Mouse (Mus musculus) CH12.LX (cell line): ENCODE measurements around the gene Lamp1. TPM values are rescaled to one million over a fixed set of nuclear protein-coding genes. Genes with fewer than 3 reads are reported as not detected.

Experiments used
- DNase-seq: peaks from one replicate; pipeline ENCODE4 v3.0.0-alpha.2; 2013; ENCODE audit errors: extremely low read depth
- H3K27ac ChIP-seq: 2 replicates; pipeline ENCODE4 v1.5.1; 2012; ENCODE audit warnings: low read depth, mild to moderate bottlenecking, control low read depth, moderate library complexity; ENCODE audit not compliant: insufficient read depth
- H3K27me3 ChIP-seq: replicated peaks from 2 replicates; pipeline ENCODE3; 2012; ENCODE audit warnings: inconsistent platforms
- H3K36me3 ChIP-seq, 2 experiments: replicated peaks in 1 of 2; 2 replicates each; pipeline versions ENCODE3 to v1.6.1; 2012; ENCODE audit warnings: inconsistent platforms in 1 of 2, low read length in 1 of 2, mild to moderate bottlenecking in 1 of 2, mixed read lengths in 1 of 2, moderate library complexity in 1 of 2; ENCODE audit not compliant: control insufficient read depth in 1 of 2, insufficient read depth in 1 of 2
- H3K4me1 ChIP-seq, 2 experiments: 2 replicates each; pipeline ENCODE4 v1.6.1; 2012; ENCODE audit warnings: inconsistent platforms in 1 of 2, moderate library complexity in 1 of 2; ENCODE audit not compliant: insufficient read depth in 2 of 2, control insufficient read depth in 1 of 2
- H3K4me2 ChIP-seq: 2 replicates; pipeline ENCODE4 v1.6.1; 2012; ENCODE audit warnings: low read depth, mild to moderate bottlenecking, control low read depth; ENCODE audit not compliant: poor library complexity, insufficient read depth, severe bottlenecking
- H3K4me3 ChIP-seq, 3 experiments: fragments of 150-350 bp in 1 of 3; sonication (generic) in 1 of 3; replicated peaks in 1 of 3; 2 replicates each; pipeline versions ENCODE3 to v1.5.1; 2011 to 2012; ENCODE audit warnings: low read depth in 2 of 3, low read length in 2 of 3, mild to moderate bottlenecking in 2 of 3, moderate library complexity in 2 of 3, control low read depth in 1 of 3, improper control_type of control experiment in 1 of 3, inconsistent platforms in 1 of 3, mixed read lengths in 1 of 3; ENCODE audit not compliant: poor library complexity in 1 of 3
- H3K79me2 ChIP-seq: replicated peaks from 2 replicates; pipeline ENCODE4 v1.6.1; 2012; ENCODE audit warnings: mild to moderate bottlenecking, moderate library complexity; ENCODE audit not compliant: control insufficient read depth, poor library complexity, insufficient read depth, severe bottlenecking; ENCODE audit errors: extremely low read depth
- H3K9ac ChIP-seq: 2 replicates; pipeline ENCODE4 v1.6.1; 2012; ENCODE audit warnings: low read depth, mild to moderate bottlenecking, control low read depth, moderate library complexity; ENCODE audit not compliant: insufficient read depth
- H3K9me3 ChIP-seq: replicated peaks from 2 replicates; pipeline ENCODE3; 2012; ENCODE audit warnings: low read length, inconsistent platforms, mixed read lengths
- CHD1 ChIP-seq: IDR thresholded peaks from 2 replicates; pipeline ENCODE4 v1.6.1; 2012; ENCODE audit warnings: low read depth, low read length, improper control_type of control experiment, inconsistent platforms
- CHD2 ChIP-seq: IDR thresholded peaks from 2 replicates; pipeline ENCODE4 v1.6.1; 2011; ENCODE audit warnings: low read length, improper control_type of control experiment
- E2F4 ChIP-seq: IDR thresholded peaks from 2 replicates; pipeline ENCODE4 v1.6.1; 2011; ENCODE audit warnings: low read depth, low read length, improper control_type of control experiment; ENCODE audit not compliant: insufficient replicate concordance
- ELF1 ChIP-seq: IDR thresholded peaks from 2 replicates; pipeline ENCODE4 v1.6.1; 2014; ENCODE audit warnings: low read depth, mild to moderate bottlenecking, inconsistent platforms, low read length, improper control_type of control experiment
- EP300 ChIP-seq: IDR thresholded peaks from 2 replicates; pipeline ENCODE4 v1.6.1; 2011; ENCODE audit warnings: low read length, improper control_type of control experiment
- ETS1 ChIP-seq: conservative IDR thresholded peaks from 2 replicates; pipeline ENCODE4 v1.6.1; 2012; ENCODE audit warnings: low read depth, mild to moderate bottlenecking, inconsistent platforms, low read length, improper control_type of control experiment, moderate library complexity
- GABPA ChIP-seq: IDR thresholded peaks from 2 replicates; pipeline ENCODE4 v1.6.1; 2012; ENCODE audit warnings: low read depth, low read length, improper control_type of control experiment, inconsistent platforms; ENCODE audit not compliant: insufficient replicate concordance
- HCFC1 ChIP-seq: IDR thresholded peaks from 2 replicates; pipeline ENCODE4 v1.6.1; 2012; ENCODE audit warnings: low read depth, mild to moderate bottlenecking, inconsistent platforms, low read length, improper control_type of control experiment
- IRF4 ChIP-seq: IDR thresholded peaks from 2 replicates; pipeline ENCODE4 v1.6.1; 2014; ENCODE audit warnings: low read depth, mild to moderate bottlenecking, inconsistent platforms, low read length, improper control_type of control experiment
- JUN ChIP-seq: IDR thresholded peaks from 2 replicates; pipeline ENCODE4 v1.6.1; 2011; ENCODE audit warnings: low read depth, mild to moderate bottlenecking, low read length, improper control_type of control experiment, moderate library complexity; ENCODE audit not compliant: insufficient read depth
- JUND ChIP-seq: conservative IDR thresholded peaks from 2 replicates; pipeline ENCODE4 v1.6.1; 2011; ENCODE audit warnings: low read depth, low read length, improper control_type of control experiment
- MAFK ChIP-seq: IDR thresholded peaks from 2 replicates; pipeline ENCODE4 v1.6.1; 2011; ENCODE audit warnings: low read length, improper control_type of control experiment; ENCODE audit not compliant: insufficient replicate concordance
- MAX ChIP-seq: IDR thresholded peaks from 2 replicates; pipeline ENCODE4 v1.6.1; 2011; ENCODE audit warnings: low read length, improper control_type of control experiment
- MAZ ChIP-seq: IDR thresholded peaks from 2 replicates; pipeline ENCODE4 v1.6.1; 2012; ENCODE audit warnings: low read depth, mild to moderate bottlenecking, inconsistent platforms, low read length, improper control_type of control experiment, moderate library complexity
- MEF2A ChIP-seq: IDR thresholded peaks from 2 replicates; pipeline ENCODE4 v1.6.1; 2014; ENCODE audit warnings: low read depth, mild to moderate bottlenecking, inconsistent platforms, low read length, improper control_type of control experiment, borderline replicate concordance
- MXI1 ChIP-seq: IDR thresholded peaks from 2 replicates; pipeline ENCODE4 v1.6.1; 2011; ENCODE audit warnings: mild to moderate bottlenecking, low read depth, low read length, improper control_type of control experiment
- MYC ChIP-seq: IDR thresholded peaks from 2 replicates; pipeline ENCODE4 v1.6.1; 2011; ENCODE audit warnings: low read depth, mild to moderate bottlenecking, improper control_type of control experiment, low read length
- NELFE ChIP-seq: IDR thresholded peaks from 2 replicates; pipeline ENCODE4 v1.6.1; 2011; ENCODE audit warnings: low read depth, low read length, improper control_type of control experiment
- NRF1 ChIP-seq: IDR thresholded peaks from 2 replicates; pipeline ENCODE4 v1.6.1; 2014; ENCODE audit warnings: low read depth, mild to moderate bottlenecking, inconsistent platforms, low read length, improper control_type of control experiment, moderate library complexity
- POLR2A ChIP-seq: IDR thresholded peaks from 2 replicates; pipeline ENCODE4 v1.6.1; 2011; ENCODE audit warnings: low read depth, mild to moderate bottlenecking, improper control_type of control experiment, low read length
- RCOR1 ChIP-seq: conservative IDR thresholded peaks from 2 replicates; pipeline ENCODE4 v1.6.1; 2012; ENCODE audit warnings: low read depth, mild to moderate bottlenecking, inconsistent platforms, low read length, improper control_type of control experiment
- SIN3A ChIP-seq: IDR thresholded peaks from 2 replicates; pipeline ENCODE4 v1.6.1; 2012; ENCODE audit warnings: low read length, improper control_type of control experiment, inconsistent platforms
- SMC3 ChIP-seq: IDR thresholded peaks from 2 replicates; pipeline ENCODE4 v1.6.1; 2011; ENCODE audit warnings: low read depth, low read length, improper control_type of control experiment
- TBP ChIP-seq: conservative IDR thresholded peaks from 2 replicates; pipeline ENCODE4 v1.6.1; 2011; ENCODE audit warnings: low read depth, low read length, improper control_type of control experiment
- ZC3H11A ChIP-seq: IDR thresholded peaks from 2 replicates; pipeline ENCODE4 v1.6.1; 2012; ENCODE audit warnings: low read depth, mild to moderate bottlenecking, inconsistent platforms, low read length, improper control_type of control experiment
- ZKSCAN1 ChIP-seq: IDR thresholded peaks from 2 replicates; pipeline ENCODE4 v1.6.1; 2012; ENCODE audit warnings: low read depth, inconsistent platforms, low read length, improper control_type of control experiment, borderline replicate concordance
- ZMIZ1 ChIP-seq: IDR thresholded peaks from 2 replicates; pipeline ENCODE4 v1.6.1; 2012; ENCODE audit warnings: low read depth, mild to moderate bottlenecking, inconsistent platforms, low read length, improper control_type of control experiment
- dilution Hi-C: fragments of 300-500 bp; cut with MboI; formaldehyde crosslinking; loops from 2 replicates; pipeline ENCODE4 v1.14.3; 2020; ENCODE audit warnings: low sequenced_read_pairs; ENCODE audit not compliant: extremely low pct_unique_long_range_greater_than_20kb, extremely low pct_ligation_motif_present
- in situ Hi-C: fragments of 300-500 bp; cut with MboI; formaldehyde crosslinking; loops from 3 replicates; pipeline ENCODE4 v1.14.3; 2019; ENCODE audit warnings: low sequenced_read_pairs, low pct_ligation_motif_present, low pct_unique_long_range_greater_than_20kb, mixed read lengths
- polyA plus RNA-seq: library from polyadenylated mRNA; unstranded; fragments of >175 nt; gene quantifications from 2 replicates; pipeline ENCODE4 v1.2.1, GENCODE M21; 2012; ENCODE audit warnings: low read depth; ENCODE audit not compliant: insufficient read length
- total RNA-seq, 2 experiments: library from RNA; depleted of rRNA; stranded (reverse); fragments of 300-350 nt in 1 of 2; fragments of >200 nt in 1 of 2; gene quantifications; 2 replicates each; pipeline ENCODE4 v1.2.3; 2012 to 2014

Gene Lamp1
- total and polyA plus RNA-seq, 3 experiments: 56.7 to 69.4 (median 64.3) TPM

DNA sequence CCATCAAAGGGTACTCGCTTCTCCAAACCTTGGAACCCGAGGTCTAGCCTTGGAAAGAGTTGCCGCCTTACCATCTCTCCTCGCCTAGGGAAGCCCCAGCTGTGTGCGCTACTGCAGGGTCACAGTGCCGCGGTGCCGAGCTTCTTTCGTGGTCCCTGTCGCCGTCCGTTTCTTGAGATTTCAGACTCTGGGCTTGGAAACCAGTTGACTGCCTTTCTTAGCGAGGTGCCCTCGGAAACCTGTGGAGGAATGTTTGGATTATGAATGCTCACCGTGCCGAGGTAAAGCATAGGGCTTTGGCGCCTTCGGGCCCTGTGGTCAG, 42.0 kb downstream of the Lamp1 start:
- no peak overlapping the region for H3K4me3 ChIP-seq
- no peak overlapping the region for H3K9ac ChIP-seq
- no peak overlapping the region for H3K27ac ChIP-seq
- H3K27me3 ChIP-seq: peaks cover 83% of the 10 kb centered on the region
- no peak for DNase-seq
- dilution Hi-C loops: no loop called here
- TF ChIP-seq RCOR1: no peak
- no peak for TF ChIP-seq NRF1
- TF ChIP-seq ETS1: no peak
- no peak for TF ChIP-seq SMC3
- no peak for TF ChIP-seq ZC3H11A
- no peak for TF ChIP-seq CHD2
- TF ChIP-seq ZMIZ1: no peak
- TF ChIP-seq JUN: no peak
- no peak for TF ChIP-seq POLR2A
- in situ Hi-C loops: loop anchor here (25.0 kb wide), 1 partner anchor 214 kb away; no protein-coding TSS in a partner anchor
- H3K4me1 ChIP-seq: no peaks in the 10 kb centered on the region
- H3K4me2 ChIP-seq: no peak overlapping the region
- no peaks in the 10 kb centered on the region for H3K36me3 ChIP-seq
- H3K9me3 ChIP-seq: peaks cover 11% of the 10 kb centered on the region
- no peaks in the 10 kb centered on the region for H3K79me2 ChIP-seq

DNA sequence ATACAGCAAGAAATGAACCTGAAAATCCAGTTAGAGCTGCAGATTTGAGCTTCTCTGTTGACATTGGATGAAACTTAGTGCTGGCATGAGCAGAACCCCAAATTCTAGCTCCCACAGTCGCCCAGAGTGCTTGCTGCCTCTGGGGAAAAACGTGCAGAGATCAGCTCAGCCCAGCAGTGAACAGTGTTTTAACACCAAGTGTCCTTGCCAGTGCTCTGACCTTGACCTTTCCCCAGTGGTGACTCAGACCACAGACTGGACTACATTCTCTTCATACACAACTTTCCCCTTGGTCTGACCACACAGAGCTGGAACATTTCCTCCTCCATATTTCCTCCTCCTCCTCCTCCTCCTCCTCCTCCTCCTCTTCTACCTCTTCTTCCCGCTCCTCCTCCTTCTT, 43.1 kb downstream of the Lamp1 start:
- no peak for DNase-seq
- H3K27ac ChIP-seq: no peak overlapping the region

DNA sequence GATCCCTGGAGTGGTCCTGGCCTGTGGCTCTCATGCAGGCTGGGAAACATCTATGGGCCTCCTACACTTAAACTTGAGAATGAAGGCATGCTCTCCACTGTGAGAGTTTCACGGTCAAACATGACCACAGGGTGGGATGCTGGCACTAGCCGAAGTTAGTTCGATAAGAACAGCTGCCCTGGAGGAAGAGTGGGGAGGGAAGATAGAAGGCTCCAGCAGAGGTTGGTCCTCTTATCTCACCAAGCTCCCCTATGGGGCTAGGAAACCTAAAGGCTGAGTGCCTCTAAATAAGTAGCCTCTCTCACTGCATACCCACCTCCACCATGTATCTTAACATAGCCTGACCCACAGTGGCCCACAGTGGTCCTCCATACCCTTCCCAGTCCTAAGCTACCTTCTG, 43.8 kb downstream of the Lamp1 start:
- Histone ChIP-seq H3K9ac (no peak overlapping the region), H3K79me2 (no peaks in the 10 kb centered on the region), H3K27ac (no peak overlapping the region), H3K36me3 (no peaks in the 10 kb centered on the region), H3K9me3 (peaks cover 11% of the 10 kb centered on the region), H3K4me2 (no peak overlapping the region), H3K27me3 (peaks cover 81% of the 10 kb centered on the region), H3K4me1 (no peaks in the 10 kb centered on the region), H3K4me3 (no peak overlapping the region)
- DNase-seq: no peak
- dilution Hi-C loops (no loop called here), in situ Hi-C loops (loop anchor here (25.0 kb wide), 1 partner anchor 216 kb away; no protein-coding TSS in a partner anchor)
- TF ChIP-seq MYC (no peak), JUND (no peak), MEF2A (no peak), POLR2A (no peak), MAZ (no peak)

More for the DNA sequence above, 43.1 kb downstream of the Lamp1 start:
- Histone ChIP-seq H3K4me1 (no peaks in the 10 kb centered on the region), H3K79me2 (no peaks in the 10 kb centered on the region), H3K4me3 (no peak overlapping the region), H3K27me3 (peaks cover 81% of the 10 kb centered on the region), H3K9me3 (peaks cover 11% of the 10 kb centered on the region), H3K36me3 (no peaks in the 10 kb centered on the region)
- dilution Hi-C loops (no loop called here), in situ Hi-C loops (loop anchor here (25.0 kb wide), 1 partner anchor 215 kb away; no protein-coding TSS in a partner anchor)
- TF ChIP-seq TBP (no peak), HCFC1 (no peak), MXI1 (no peak), GABPA (no peak), CHD1 (no peak), SMC3 (no peak), MAFK (no peak), CHD2 (no peak), EP300 (no peak), MAX (no peak), IRF4 (no peak), ELF1 (no peak), SIN3A (no peak), JUN (no peak), ZKSCAN1 (no peak), E2F4 (no peak), NELFE (no peak)
- TF ChIP-seq, all 38 proteins: peak for 0
- H3K4me2 ChIP-seq: no peak overlapping the region
- H3K9ac ChIP-seq: no peak overlapping the region
